Mouse (Mus musculus) CD4-positive helper T cell, adult 2 months (primary cell): ENCODE data around the gene Gprc5d.

Source experiments
- DNase-seq: peaks from one replicate; pipeline ENCODE4 v3.0.0-alpha.2; 2012; ENCODE audit warnings: low read depth, missing footprints, low spot score

Gene Gprc5d

GRCm38 (mm10) chr6:135068221-135068620, 49.9 kb downstream of the Gprc5d start:
- no peak for DNase-seq

GRCm38 (mm10) chr6:135066795-135067445, 51.2 kb downstream of the Gprc5d start:
- no peak for DNase-seq

GRCm38 (mm10) chr6:135065236-135065957, 52.7 kb downstream of the Gprc5d start, which contains the start of gene Gprc5a:
Gprc5a (plus strand) TSS chr6:135065651.
- peak; percentile 78 for DNase-seq

- DNase-seq, result no peak
These were observed 53.5 kb downstream of the Gprc5d start for GRCm38 (mm10) chr6:135064621-135065020.

GRCm38 (mm10) chr6:135060728-135061127, 57.4 kb downstream of the Gprc5d start:
- DNase-seq, result no peak
